Mouse (Mus musculus): ENCODE data around the gene Macrod2. TPM values are rescaled to one million over a fixed set of nuclear protein-coding genes. Genes with fewer than 3 reads are reported as not detected.

The Macrod2 gene
- polyA plus RNA-seq, 1 experiment, result 3.8 TPM

GRCm38 (mm10) chr2:141831515-141831914 lies 1436.4 kb downstream of the Macrod2 start:
- Histone ChIP-seq H3K27ac (ENCODE audit: insufficient read depth, low read depth, low read length) (no peak overlapping the region), H3K4me1 (ENCODE audit: control insufficient read depth, insufficient read depth, insufficient read length, low read length) (no peaks in the 10 kb centered on the region), H3K4me3 (ENCODE audit: low read depth, low read length) (no peak overlapping the region), H3K27me3 (ENCODE audit: control insufficient read depth, insufficient read depth, low read length) (no peaks in the 10 kb centered on the region), H3K36me3 (ENCODE audit: control insufficient read depth, insufficient read depth, low read length) (no peaks in the 10 kb centered on the region)
- TF ChIP-seq POLR2A (IDR thresholded peaks at IDR 0.05; ENCODE audit: low read depth, low read length), result no peak
- TF ChIP-seq CTCF (IDR thresholded peaks at IDR 0.05; ENCODE audit: extremely low read depth, insufficient read length, insufficient replicate concordance, low read depth, low read length), result no peak
- 84% methylated on average over 5 of the region's 5 CpGs for WGBS

GRCm38 (mm10) chr2:141834156-141834782 lies 1439.2 kb downstream of the Macrod2 start:
- H3K4me3 ChIP-seq (ENCODE audit: low read depth, low read length), result no peak overlapping the region
- no peaks in the 10 kb centered on the region for H3K36me3 ChIP-seq (ENCODE audit: control insufficient read depth, insufficient read depth, low read length)
- no peaks in the 10 kb centered on the region for H3K4me1 ChIP-seq (ENCODE audit: control insufficient read depth, insufficient read depth, insufficient read length, low read length)
- WGBS, result 76% methylated on average over 4 of the region's 4 CpGs
- no peak overlapping the region for H3K27ac ChIP-seq (ENCODE audit: insufficient read depth, low read depth, low read length)
- H3K27me3 ChIP-seq (ENCODE audit: control insufficient read depth, insufficient read depth, low read length), result no peaks in the 10 kb centered on the region
- TF ChIP-seq CTCF (IDR thresholded peaks at IDR 0.05; ENCODE audit: extremely low read depth, insufficient read length, insufficient replicate concordance, low read depth, low read length) (no peak), POLR2A (IDR thresholded peaks at IDR 0.05; ENCODE audit: low read depth, low read length) (no peak)

- no peaks in the 10 kb centered on the region for H3K27me3 ChIP-seq (ENCODE audit: control insufficient read depth, insufficient read depth, low read length)
- H3K27ac ChIP-seq (ENCODE audit: insufficient read depth, low read depth, low read length), result no peak overlapping the region
- H3K4me1 ChIP-seq (ENCODE audit: control insufficient read depth, insufficient read depth, insufficient read length, low read length), result no peaks in the 10 kb centered on the region
- no peak overlapping the region for H3K4me3 ChIP-seq (ENCODE audit: low read depth, low read length)
- TF ChIP-seq POLR2A (IDR thresholded peaks at IDR 0.05; ENCODE audit: low read depth, low read length) (no peak), CTCF (IDR thresholded peaks at IDR 0.05; ENCODE audit: extremely low read depth, insufficient read length, insufficient replicate concordance, low read depth, low read length) (no peak)
- WGBS, result 75% methylated on average over 6 of the region's 6 CpGs
- H3K36me3 ChIP-seq (ENCODE audit: control insufficient read depth, insufficient read depth, low read length), result no peaks in the 10 kb centered on the region
These were observed 1449.5 kb downstream of the Macrod2 start for GRCm38 (mm10) chr2:141844408-141845175.

GRCm38 (mm10) chr2:141859220-141859619 lies 1464.1 kb downstream of the Macrod2 start:
- Histone ChIP-seq H3K36me3 (ENCODE audit: control insufficient read depth, insufficient read depth, low read length) (no peaks in the 10 kb centered on the region), H3K4me1 (ENCODE audit: control insufficient read depth, insufficient read depth, insufficient read length, low read length) (no peaks in the 10 kb centered on the region), H3K4me3 (ENCODE audit: low read depth, low read length) (no peak overlapping the region), H3K27me3 (ENCODE audit: control insufficient read depth, insufficient read depth, low read length) (no peaks in the 10 kb centered on the region), H3K27ac (ENCODE audit: insufficient read depth, low read depth, low read length) (no peak overlapping the region)
- WGBS, result 25% methylated on average over 2 of the region's 2 CpGs
- TF ChIP-seq POLR2A (IDR thresholded peaks at IDR 0.05; ENCODE audit: low read depth, low read length) (no peak), CTCF (IDR thresholded peaks at IDR 0.05; ENCODE audit: extremely low read depth, insufficient read length, insufficient replicate concordance, low read depth, low read length) (no peak)

GRCm38 (mm10) chr2:141861679-141862268 lies 1466.7 kb downstream of the Macrod2 start:
- TF ChIP-seq CTCF (IDR thresholded peaks at IDR 0.05; ENCODE audit: extremely low read depth, insufficient read length, insufficient replicate concordance, low read depth, low read length) (no peak), POLR2A (IDR thresholded peaks at IDR 0.05; ENCODE audit: low read depth, low read length) (no peak)
- Histone ChIP-seq H3K27ac (ENCODE audit: insufficient read depth, low read depth, low read length) (no peak overlapping the region), H3K27me3 (ENCODE audit: control insufficient read depth, insufficient read depth, low read length) (no peaks in the 10 kb centered on the region), H3K4me1 (ENCODE audit: control insufficient read depth, insufficient read depth, insufficient read length, low read length) (no peaks in the 10 kb centered on the region), H3K36me3 (ENCODE audit: control insufficient read depth, insufficient read depth, low read length) (no peaks in the 10 kb centered on the region), H3K4me3 (ENCODE audit: low read depth, low read length) (no peak overlapping the region)
- WGBS, result 88% methylated on average over 6 of the region's 6 CpGs

GRCm38 (mm10) chr2:141862531-141863265 lies 1467.6 kb downstream of the Macrod2 start:
- WGBS, result 75% methylated on average over 9 of the region's 9 CpGs
- Histone ChIP-seq H3K4me3 (ENCODE audit: low read depth, low read length) (no peak overlapping the region), H3K27me3 (ENCODE audit: control insufficient read depth, insufficient read depth, low read length) (no peaks in the 10 kb centered on the region), H3K36me3 (ENCODE audit: control insufficient read depth, insufficient read depth, low read length) (no peaks in the 10 kb centered on the region), H3K27ac (ENCODE audit: insufficient read depth, low read depth, low read length) (no peak overlapping the region), H3K4me1 (ENCODE audit: control insufficient read depth, insufficient read depth, insufficient read length, low read length) (no peaks in the 10 kb centered on the region)
- no peak for TF ChIP-seq POLR2A (IDR thresholded peaks at IDR 0.05; ENCODE audit: low read depth, low read length)
- TF ChIP-seq CTCF (IDR thresholded peaks at IDR 0.05; ENCODE audit: extremely low read depth, insufficient read length, insufficient replicate concordance, low read depth, low read length), result no peak
